ENCODE assay signal across 8 mouse cellular contexts in the genomic region with DNA sequence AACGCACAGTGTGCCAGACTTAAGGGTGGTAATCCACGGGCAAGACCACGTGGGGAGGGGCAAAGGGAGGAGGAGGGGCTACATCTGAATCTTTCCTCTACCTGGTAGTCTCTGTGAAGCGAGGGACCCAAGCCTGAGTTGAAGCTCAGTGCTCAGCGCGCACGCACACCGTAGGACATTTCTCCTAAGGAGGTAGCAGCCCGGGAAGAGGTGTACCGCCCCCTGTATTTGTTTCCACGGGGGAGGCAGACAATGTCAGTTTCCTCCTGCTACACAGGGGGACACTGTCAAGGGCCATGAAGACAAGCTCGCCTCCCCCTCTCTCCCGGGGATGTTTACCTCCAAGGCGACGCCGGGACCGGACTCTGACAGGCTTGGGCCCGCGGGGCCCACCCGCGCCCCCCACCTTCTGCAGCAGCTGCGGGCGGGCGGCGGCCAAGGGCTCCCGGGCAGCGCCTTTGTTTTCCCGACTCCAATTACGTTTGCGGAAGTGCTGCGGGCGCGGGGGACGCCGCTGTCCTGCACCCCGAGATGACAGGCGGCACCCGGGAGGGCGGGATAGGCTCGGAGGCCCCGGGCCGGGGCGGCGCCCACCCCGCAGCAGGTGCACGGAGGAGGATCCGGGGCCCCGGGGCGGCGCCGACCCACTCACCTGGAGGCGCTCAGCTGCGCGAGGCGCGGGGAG. TPM values are rescaled to one million over a fixed set of nuclear protein-coding genes. Genes with fewer than 3 reads are reported as not detected.
A peak's percentile ranks its signal among the peaks of the same experiment; 100 is the strongest.
DNase-seq lines count a peak whose midpoint lies in the region; ATAC-seq lines count a peak whose summit lies in the region.

No protein-coding gene starts in this region.

- H3K4me2 ChIP-seq in hindbrain, embryonic 12.5 days (replicated peaks), result peak overlapping the region; percentile 86

- peak overlapping the region; percentile 93 for H3K4me3 ChIP-seq in hindbrain, embryonic 12.5 days

- no peaks in the 10 kb centered on the region for H3K36me3 ChIP-seq in hindbrain, embryonic 12.5 days

- H3K27me3 ChIP-seq in hindbrain, embryonic 12.5 days, result no peaks in the 10 kb centered on the region; the same call in 1 of the 2 replicates

- H3K9ac ChIP-seq in hindbrain, embryonic 12.5 days, result peak overlapping the region; percentile 94

- peaks cover 9% of the 10 kb centered on the region; the same call in 1 of the 2 replicates for H3K4me1 ChIP-seq in hindbrain, embryonic 12.5 days

- under 1% methylated on average over 41 of the region's 56 CpGs for WGBS in hindbrain, embryonic 12.5 days

- no peaks in the 10 kb centered on the region for H3K9me3 ChIP-seq in hindbrain, embryonic 12.5 days (replicated peaks)

- peak; percentile 62 for DNase-seq in MN1 (ENCODE audit: low spot score)
- peak; percentile 74 to 76 for DNase-seq in cerebellum, postnatal 10 days
- peak; percentile 47 to 58 for DNase-seq in frontal cortex, postnatal 36 days (ENCODE audit: low spot score in 2 of 2)
- DNase-seq in layer of hippocampus, postnatal 25 days (ENCODE audit: extremely low spot score in 1 of 2, low spot score in 1 of 2), result peak; percentile 48 to 61
- DNase-seq in lung, postnatal 10 days, result peak; percentile 56
- peak; percentile 24 for DNase-seq in ovary, postnatal 10 days (ENCODE audit: low spot score)
- peak; percentile 60 to 61 for DNase-seq in thymus, postnatal 10 days (ENCODE audit: low spot score in 2 of 2)

- peak; percentile 81 for ATAC-seq in hindbrain, embryonic 12.5 days (ENCODE audit: low FRiP score)

- H3K27ac ChIP-seq in hindbrain, embryonic 12.5 days, result peak overlapping the region; percentile 96

RNA-seq across cellular contexts. Expression of a gene that starts 0.7 kb away (rescaled TPM):
- polyA plus RNA-seq in hindbrain, embryonic 12.5 days (2016; fragmentation: Nextera tagmentation; extraction: Ambion mirVana), result 6.8 and 7.8 TPM in 2 replicates
- total RNA-seq in layer of hippocampus, postnatal 25 days (2021), result 10 to 100 TPM; 71.1 to 75.3 TPM

Comparison
In these comparisons a context has a peak if more than half of its experiments do, and no peak if none do; other contexts are left out.
1. Peak in every context shown above with its lines: DNase-seq, ATAC-seq, H3K4me3 ChIP-seq and H3K27ac ChIP-seq.
2. DNase-seq: peak in every context shown above with its lines; median percentile 75 in cerebellum, postnatal 10 days; 62 in MN1; 60 in thymus, postnatal 10 days; 56 in lung, postnatal 10 days; 54 in layer of hippocampus, postnatal 25 days; 52 in frontal cortex, postnatal 36 days; 24 in ovary, postnatal 10 days.